Mouse (Mus musculus) testis, postnatal 10 days (tissue): Measurements from ENCODE around the gene Pacsin2.

Experiments
- DNase-seq: peaks from one replicate; pipeline ENCODE4 v3.0.0; 2021; ENCODE audit warnings: low spot score

Gene Pacsin2

GRCm38 (mm10) chr15:83450007-83450406 lies 14.4 kb downstream of the Pacsin2 start:
- no peak for DNase-seq

DNA sequence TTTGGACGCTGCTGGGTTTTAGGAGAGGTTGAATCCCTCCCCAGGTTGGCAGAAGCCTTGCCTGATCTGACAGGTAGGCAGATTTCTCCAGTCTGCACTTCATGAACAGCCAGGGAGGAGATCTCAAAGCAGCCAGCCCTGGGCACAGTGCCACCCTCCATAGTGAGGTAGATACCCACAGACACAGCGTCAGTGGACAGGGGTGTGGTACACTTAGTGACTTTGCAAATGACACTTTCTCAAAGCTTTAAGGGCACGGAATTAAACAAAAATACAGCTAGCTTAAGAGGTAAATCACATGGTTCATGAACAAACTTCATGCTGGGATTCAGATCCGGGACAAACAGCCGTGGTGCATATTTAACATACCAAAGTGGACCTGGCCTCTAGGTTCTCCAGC lies 15.8 kb downstream of the Pacsin2 start:
- DNase-seq, result no peak

- DNase-seq, result no peak
Measured at GRCm38 (mm10) chr15:83447791-83448544, 16.4 kb downstream of the Pacsin2 start.

- no peak for DNase-seq
Measured at GRCm38 (mm10) chr15:83445908-83446307, 18.5 kb downstream of the Pacsin2 start.

DNA sequence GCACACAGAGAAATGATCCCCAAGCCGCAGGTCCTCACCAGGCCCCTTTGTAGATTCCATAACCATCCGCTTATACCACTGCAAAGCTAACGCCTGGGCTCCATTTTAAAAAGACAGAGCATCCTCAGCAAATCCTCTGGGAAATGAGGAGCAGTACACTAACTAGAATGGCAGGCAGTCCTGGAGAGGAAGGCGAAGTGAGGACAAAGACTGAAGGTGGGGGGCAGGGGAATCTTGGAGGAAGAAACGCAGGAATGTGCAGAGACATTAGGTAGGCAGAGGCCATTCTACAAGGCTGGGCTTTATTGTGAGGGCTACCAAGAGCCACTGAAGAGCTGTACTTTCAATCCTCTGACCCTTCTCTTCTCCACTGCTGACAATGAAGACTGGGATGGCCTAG lies 19.0 kb downstream of the Pacsin2 start:
- no peak for DNase-seq

DNA sequence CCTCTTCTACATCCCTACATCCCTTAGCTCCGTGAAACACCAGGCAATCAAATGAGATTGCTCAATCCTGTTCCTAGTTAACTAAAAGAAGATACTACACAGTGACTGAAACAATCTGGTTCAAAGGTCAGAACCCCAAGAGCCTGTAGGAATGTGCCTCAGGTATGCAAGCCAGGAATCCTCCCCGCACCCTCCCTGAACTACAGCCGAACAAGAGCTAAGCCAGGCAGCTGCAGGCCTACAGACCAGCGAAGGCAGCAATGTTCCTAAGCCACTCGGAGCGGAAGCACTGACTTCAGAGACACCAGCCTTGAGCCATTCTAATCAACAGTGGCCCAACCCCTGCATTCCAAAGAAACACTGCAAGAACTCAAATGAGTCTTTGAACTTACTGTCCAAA lies 20.0 kb downstream of the Pacsin2 start:
- DNase-seq, result no peak

DNA sequence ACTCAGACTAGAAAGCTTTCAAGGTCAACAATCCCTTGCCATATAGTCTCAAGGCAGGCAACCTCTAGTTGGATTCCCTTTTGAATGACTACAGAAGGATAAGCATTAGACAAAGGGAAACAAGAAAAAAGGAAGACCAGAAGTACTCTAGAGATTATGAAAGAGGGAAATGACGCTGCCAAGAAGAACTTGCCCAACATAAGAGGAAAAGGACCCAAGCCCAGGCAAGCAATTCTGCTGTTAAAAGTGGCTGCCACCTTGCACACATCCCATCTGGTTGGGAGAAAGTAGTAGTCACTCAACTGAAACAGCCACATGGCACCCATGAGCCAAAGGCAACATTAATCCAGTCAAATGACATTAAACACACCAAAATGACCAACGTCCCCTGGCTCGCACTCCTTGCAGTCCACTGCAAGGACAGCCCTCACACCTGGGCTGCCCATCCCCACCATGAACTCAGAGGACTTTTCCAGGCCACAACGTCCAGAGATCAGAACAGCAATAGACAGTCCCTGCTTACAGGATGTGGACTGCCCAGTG lies 21.8 kb downstream of the Pacsin2 start:
- DNase-seq, result no peak

GRCm38 (mm10) chr15:83440726-83441125 lies 23.7 kb downstream of the Pacsin2 start:
- DNase-seq, result no peak

DNA sequence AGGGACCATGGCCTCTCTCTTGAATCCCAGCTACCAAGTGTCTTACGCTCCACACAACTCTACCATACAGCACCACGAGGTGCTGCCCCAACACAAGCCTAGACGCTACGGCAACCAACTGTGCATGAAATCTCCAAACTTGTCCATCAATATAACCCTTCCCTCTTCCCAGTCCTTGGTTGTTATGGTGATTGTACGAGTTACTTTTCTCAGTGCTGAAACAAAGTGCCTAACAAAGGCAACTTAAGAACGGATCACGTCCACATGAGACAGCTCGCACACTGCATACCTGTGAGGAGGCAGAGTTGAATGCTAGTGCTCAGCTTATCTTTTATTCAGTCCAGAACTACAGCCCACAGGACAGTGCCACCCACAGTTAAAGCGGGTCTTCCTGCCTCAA lies 27.9 kb downstream of the Pacsin2 start:
- DNase-seq, result no peak

GRCm38 (mm10) chr15:83435324-83436090 lies 28.9 kb downstream of the Pacsin2 start:
- no peak for DNase-seq

DNA sequence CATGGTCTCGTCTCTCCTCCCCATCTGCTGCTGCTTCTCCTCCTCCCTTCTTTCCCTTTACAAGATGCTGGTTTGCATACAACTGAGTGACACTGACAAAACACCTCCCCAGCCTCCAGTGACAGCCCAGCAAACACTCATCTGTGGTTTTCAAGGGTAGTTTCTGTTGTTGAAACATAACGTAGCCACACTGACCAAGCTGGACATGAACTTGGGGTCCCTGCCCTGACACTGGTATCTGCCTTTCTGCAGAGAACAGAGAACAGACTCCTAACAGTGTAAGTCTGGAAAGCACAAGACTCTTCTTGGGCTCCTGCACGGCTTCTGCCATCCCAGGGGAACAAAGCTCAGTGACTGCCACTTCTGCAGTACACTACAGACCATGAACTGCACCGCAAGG lies 29.7 kb downstream of the Pacsin2 start:
- no peak for DNase-seq

- DNase-seq, result no peak
Measured at GRCm38 (mm10) chr15:83433344-83433743, 31.1 kb downstream of the Pacsin2 start.

DNA sequence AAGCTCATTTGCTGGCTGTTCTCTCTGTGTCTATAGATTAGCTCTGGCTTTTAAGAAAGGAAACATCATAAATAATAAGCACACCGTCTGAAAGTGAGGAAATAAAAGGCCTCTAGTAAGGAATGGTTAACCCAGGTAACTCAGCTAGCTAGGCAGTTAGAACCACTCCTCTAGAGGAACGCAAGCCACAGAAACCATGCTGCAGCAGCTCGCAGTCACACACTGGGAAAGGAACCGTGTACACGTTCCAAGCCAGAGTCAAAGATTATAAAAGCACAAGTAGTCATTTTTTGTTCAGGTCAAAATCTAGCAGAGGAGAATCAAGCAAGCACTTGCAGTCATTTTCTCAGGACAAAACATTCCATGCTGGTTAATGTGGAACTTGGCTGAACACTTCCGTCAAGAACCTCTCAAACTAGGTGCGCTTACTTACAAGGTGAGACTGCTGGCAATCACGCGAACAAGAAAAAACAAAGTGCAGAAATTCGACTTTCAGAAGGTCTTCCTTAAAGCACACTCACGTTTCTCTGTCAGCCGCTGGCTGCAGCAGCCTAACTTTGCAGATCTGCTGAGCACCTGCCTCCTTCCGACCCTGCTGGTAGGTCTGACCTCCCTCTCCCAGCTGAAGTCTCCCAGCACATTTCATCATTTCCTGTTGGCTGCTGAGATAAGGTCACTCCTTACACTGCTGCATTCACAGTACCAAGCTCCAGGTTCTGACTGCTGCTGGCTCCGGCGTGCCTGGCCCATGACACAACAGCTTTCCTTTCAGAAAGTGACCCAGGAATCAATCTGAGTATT lies 32.0 kb downstream of the Pacsin2 start:
- no peak for DNase-seq

GRCm38 (mm10) chr15:83430986-83431763 lies 33.2 kb downstream of the Pacsin2 start:
- no peak for DNase-seq

DNA sequence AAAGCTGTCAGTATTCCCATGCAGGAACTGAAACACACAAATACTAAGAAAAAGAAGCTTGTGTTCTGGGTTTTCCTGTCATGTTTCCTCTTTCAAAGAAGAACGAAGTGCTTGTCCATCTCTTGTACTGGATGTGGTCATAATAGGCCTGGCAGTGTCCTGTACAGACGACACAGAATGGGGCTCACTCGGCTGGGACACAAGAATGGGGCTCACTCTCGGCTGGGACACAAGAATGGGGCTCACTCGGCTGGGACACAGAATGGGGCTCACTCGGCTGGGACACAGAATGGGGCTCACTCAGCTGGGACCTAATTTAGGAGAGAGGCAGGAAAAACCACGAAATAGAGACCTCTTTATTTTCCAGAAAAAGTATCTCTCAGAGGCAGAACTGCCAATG lies 34.0 kb downstream of the Pacsin2 start:
- DNase-seq, result no peak

DNA sequence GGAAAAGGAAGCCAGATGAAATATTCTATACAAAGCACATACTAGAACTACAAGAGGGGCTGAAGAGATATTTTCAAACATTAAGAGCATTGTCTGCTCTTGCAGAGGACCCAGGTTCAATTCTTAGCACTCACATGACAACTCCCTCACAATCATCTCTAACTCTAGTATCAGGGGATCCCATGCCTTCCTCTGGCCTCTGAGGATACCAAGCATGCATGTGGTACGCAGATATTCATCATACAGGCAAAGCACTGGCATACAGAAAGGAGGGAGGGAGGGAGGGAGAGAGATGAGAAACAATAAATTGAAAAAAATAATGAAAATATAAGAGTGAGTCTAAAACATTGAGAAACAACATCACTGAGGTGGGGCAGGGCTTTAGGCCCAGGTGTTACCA lies 35.8 kb downstream of the Pacsin2 start:
- no peak for DNase-seq

DNA sequence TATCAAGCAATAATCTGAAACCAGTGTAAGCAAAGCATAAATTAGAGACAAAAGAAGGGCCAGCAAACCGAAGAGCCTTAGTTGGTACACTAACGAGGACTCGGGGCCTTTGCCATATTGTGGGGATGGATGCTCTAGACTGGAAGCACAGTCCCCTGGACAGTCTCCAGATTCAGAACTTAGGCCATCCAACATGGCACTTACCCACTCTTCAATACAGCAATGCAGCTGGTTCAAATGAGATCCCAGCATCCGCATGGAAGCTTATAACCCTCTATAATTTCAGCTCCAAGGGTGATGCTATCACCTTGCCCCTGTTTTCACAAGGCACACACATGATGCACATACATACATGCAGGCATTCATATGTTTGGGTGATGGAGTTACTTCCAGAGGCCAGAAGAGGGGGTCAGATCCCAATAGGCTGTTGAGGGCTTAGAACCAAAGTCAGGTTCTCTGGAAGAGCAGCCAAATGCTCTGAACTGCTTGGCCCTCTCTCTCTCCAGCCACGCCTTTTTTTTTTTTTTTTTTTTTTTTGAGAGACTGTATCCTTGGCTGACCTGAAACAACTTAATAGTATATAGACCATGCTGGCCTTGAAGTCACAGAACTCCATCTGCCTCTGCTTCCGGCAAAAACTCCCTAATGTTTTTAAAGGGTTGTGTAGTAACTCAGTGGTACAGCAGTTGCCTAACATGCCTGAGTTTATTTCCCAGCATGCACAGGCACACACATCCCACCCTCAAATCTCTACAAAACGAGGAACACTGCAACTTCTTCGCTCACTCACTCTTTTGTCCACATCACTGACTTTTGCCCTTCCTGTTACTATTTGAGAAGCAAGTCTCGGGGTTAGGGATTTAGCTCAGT lies 36.9 kb downstream of the Pacsin2 start:
- DNase-seq, result no peak

DNA sequence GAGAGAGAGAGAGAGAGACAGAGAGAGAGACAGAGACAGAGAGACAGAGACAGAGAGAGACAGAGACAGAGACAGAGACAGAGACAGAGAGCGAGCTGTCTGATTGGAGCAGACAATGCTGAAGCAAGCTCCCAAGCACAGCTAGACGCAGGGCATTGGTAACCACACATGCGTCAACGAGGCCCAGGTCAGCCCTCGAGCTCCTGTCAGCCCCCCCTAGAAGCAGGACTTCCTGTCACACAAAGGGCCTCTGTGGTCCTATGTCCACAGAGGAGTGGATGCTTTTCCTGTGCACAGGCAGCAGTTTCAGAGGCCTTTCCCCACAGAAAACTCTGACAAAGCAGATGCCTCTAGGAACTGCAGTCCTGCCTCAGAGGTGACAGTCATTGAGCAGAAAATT lies 38.6 kb downstream of the Pacsin2 start:
- no peak for DNase-seq

DNA sequence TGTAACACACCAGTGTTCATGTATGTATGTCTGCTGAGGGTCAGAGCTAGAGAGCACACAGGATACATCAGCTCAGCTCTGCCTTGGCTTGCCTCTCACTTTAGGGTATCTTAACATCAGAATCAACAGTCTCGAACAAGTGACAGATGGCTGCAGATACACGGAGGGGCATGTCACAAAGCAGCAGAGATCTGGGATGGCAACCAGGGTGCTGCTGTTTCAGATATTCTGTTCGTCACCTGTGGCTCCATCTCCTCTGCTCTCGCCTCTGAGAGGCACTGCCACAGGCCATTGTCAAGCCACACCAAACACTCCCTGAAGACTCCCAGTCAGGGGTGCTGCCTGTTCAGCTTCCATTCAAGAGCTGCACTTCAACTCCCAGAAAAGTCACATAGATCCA lies 39.1 kb downstream of the Pacsin2 start:
- no peak for DNase-seq

DNA sequence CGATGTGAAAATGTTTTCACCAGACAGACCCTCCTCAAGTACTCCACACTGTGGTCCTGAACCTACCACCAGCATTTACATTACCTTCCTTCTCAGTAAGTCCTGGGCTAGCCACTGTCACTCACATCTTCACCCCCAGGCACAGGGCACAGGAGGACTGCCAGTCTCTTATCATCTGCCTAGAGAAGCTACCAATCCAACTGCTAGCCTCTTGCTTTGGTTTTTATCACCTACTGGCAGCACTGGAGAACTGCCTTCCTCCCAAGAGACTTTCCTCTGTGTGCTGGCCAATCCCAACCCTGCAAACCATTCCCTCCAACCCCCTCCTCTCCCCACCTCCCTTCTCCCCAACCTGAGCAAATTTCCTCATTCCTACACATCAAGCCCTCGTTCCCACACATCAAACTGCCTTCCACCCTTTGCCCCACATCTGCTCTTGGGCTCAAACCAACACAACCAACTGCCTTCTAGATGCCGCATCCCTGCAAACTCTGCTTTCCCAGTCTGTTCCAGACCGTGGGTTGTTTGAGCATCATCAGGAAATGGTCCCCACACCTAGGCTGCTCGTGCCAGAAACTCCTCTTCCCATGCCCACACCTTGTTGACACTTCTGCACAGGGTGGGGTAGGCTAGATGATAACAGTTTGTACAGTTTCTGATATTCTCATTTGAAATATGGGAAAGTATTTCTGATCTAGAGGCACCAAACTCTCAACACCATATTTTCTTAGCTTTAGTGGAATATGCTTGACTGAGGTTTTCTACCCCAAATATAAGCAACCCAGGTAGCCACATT lies 40.6 kb downstream of the Pacsin2 start:
- DNase-seq, result no peak
